Mouse (Mus musculus): Measurements from ENCODE around the gene Gm428.
"Not testable (repeated sequence)": the region's sequence is repeated elsewhere in the genome, so short reads cannot be mapped to it uniquely, and the experiment has no call there.

The Gm428 gene

DNA sequence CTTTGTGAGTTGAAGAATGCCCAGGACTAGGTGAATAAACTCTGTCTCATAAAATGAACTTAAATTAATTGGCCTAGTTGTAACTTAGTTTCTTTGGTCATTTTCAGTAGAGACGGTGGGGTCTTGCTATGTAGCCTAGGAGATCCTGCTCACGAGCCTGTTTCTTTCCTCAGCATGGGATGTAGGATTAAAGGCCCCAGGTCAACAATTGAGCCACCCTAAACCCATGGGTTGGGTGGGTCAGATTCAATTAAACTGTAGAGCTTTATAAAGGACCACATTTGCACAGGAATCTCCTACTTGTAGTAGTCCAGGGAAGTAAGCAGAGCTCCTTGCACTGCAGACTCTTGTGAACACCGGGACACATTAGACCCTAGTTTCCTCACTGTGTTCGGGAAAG, at the start of gene Gm428:
Gm428 (plus strand) TSS at position 301 of the 400 bp plus-strand sequence.
- in situ Hi-C loops (cut with MboI, MseI) = not testable (repeated sequence)

DNA sequence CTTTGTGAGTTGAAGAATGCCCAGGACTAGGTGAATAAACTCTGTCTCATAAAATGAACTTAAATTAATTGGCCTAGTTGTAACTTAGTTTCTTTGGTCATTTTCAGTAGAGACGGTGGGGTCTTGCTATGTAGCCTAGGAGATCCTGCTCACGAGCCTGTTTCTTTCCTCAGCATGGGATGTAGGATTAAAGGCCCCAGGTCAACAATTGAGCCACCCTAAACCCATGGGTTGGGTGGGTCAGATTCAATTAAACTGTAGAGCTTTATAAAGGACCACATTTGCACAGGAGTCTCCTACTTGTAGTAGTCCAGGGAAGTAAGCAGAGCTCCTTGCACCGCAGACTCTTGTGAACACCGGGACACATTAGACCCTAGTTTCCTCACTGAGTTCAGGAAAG, 45.5 kb upstream of the Gm428 start, which contains the start of gene Gm11236:
Gm11236 (plus strand) TSS at position 301 of the 400 bp plus-strand sequence.
- in situ Hi-C loops (cut with MboI, MseI) = not testable (repeated sequence)

- in situ Hi-C loops (cut with MboI, MseI) = not testable (repeated sequence)
Observed at GRCm38 (mm10) chr4:73661864-73662263, 21.5 kb upstream of the Gm428 start.

DNA sequence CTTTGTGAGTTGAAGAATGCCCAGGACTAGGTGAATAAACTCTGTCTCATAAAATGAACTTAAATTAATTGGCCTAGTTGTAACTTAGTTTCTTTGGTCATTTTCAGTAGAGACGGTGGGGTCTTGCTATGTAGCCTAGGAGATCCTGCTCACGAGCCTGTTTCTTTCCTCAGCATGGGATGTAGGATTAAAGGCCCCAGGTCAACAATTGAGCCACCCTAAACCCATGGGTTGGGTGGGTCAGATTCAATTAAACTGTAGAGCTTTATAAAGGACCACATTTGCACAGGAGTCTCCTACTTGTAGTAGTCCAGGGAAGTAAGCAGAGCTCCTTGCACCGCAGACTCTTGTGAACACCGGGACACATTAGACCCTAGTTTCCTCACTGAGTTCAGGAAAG, 15.3 kb upstream of the Gm428 start, which contains the start of gene Gm11239:
Gm11239 (plus strand) TSS at position 301 of the 400 bp plus-strand sequence.
- in situ Hi-C loops (cut with MboI, MseI) = not testable (repeated sequence)

DNA sequence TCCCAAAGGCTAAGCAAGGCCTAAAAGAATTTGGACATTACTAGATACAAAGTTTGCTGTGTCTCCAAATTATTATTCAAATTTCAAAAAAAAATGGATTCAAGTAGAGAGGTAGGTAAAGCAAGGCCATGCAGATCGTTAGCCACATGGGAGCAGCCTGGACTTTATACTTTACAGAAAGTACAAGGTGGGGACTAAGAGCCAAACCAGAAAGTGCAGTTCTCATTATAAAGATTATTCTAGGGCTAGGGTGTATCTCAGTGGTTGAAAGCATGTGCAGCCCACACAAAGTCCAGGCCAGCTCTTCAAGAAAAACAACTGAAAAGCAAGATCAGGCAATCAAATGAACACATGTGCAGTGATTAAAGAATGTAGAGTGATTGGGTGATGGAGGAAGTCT, 35.4 kb downstream of the Gm428 start:
- in situ Hi-C loops (cut with MboI, MseI) = no loop called here

DNA sequence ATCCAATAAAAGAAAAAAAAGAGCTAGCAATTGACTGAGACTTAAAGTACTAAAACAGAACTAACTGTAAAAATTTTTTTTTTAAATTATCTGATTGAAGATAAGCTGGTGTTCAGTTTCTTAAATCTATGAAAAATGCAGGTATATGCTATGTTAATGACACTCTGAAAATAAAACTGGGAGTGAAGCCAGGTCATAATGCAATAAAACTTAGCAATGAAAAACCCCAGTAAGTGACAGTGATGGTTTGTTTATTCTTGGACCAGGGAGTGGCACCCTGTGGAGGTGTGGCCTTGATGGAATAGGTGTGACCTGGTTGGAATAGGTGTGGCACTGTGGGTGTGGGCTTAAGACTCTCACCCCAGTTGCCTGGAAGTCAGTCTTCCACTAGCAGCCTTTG, 36.5 kb downstream of the Gm428 start:
- in situ Hi-C loops (cut with MboI, MseI) = no loop called here

Measured in T-helper 2 cell (primary cell).